Mouse (Mus musculus): Measurements from ENCODE around the gene Cfap69. TPM values are rescaled to one million over a fixed set of nuclear protein-coding genes. Genes with fewer than 3 reads are reported as not detected.
"Not testable (repeated sequence)": the region's sequence is repeated elsewhere in the genome, so short reads cannot be mapped to it uniquely, and the experiment has no call there.

Cfap69 gene
- total RNA-seq (2021): 10 to 100 TPM; 13.3 to 15.0 TPM
- long read RNA-seq, experiment 1, full-length matches to known transcripts: 4 of 8 reads
- long read RNA-seq, experiment 1, partial matches to known transcripts: 2 of 8 reads
- long read RNA-seq, experiment 1, other reads (novel, unspliced or antisense): 2 of 8 reads
- long read RNA-seq, experiment 2, full-length matches to known transcripts: 7 of 11 reads
- long read RNA-seq, experiment 2, partial matches to known transcripts: 1 of 11 reads
- long read RNA-seq, experiment 2, other reads (novel, unspliced or antisense): 3 of 11 reads

DNA sequence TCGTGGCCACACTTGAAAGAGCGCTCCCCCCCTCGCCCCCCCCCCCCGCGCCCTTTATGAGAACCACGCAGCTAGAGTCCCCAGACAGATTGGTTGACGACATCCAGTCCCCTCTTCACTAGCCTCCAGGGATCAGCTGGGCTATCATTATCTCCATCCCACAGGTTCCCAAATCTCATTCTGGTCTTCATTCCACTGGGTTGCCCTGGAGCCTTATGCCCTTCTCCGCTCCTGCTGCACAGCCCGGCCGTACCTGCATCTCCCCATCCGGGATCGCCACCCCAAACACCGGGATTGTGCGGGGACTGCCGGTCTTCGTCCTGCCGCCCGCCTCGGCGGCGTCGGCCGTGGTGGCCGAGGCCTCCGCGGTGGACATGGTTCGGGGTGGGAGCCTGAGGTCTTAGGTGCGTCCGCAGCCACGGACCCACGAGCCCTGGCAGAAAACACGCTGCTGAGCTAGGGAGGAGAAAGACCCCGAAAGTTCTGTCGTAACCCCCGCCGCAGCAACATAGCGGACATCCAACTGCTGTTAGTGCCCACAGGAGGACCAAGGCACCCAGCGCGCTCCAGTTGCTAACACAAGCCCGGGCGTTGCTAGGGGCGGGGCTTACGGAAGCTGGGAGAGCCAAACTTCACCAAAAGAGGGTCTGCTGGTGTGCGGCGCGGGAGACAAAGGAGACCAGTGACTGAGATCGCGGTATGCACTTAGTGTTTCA, at the start of gene Cfap69:
TSS of gene Cfap69 (minus strand) at position 585 of the 716 bp plus-strand sequence.
- peak; percentile 82 to 89 for DNase-seq (ENCODE audit: low spot score in 2 of 2)

DNA sequence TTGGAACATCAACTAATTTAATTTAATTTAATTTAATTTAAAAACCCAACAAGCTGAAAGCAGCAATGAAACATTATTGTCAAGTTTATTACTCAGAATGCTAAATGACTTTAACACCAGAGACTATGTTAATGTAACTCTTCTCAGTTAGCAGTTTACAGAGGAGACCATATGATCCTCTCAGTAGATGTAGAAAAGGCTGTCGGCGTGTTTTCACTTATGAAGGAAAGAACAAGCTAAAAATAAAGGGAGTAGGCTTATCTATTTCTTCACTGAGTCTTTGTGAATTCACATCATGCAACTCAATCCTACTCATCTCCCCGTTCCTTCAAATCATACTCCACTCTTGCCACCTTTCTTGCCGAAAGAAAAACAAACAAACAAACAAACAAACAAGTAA, 47.0 kb upstream of the Cfap69 start:
- no peak for DNase-seq (ENCODE audit: low spot score in 2 of 2)

- no peak for DNase-seq (ENCODE audit: low spot score in 2 of 2)
Measured at GRCm38 (mm10) chr5:5707341-5708278, 43.6 kb upstream of the Cfap69 start.

- DNase-seq (ENCODE audit: low spot score in 2 of 2): no peak
Measured at GRCm38 (mm10) chr5:5705019-5705418, 41.0 kb upstream of the Cfap69 start.

- no peak for DNase-seq (ENCODE audit: low spot score in 2 of 2)
Measured at GRCm38 (mm10) chr5:5700386-5700785, 36.3 kb upstream of the Cfap69 start.

DNA sequence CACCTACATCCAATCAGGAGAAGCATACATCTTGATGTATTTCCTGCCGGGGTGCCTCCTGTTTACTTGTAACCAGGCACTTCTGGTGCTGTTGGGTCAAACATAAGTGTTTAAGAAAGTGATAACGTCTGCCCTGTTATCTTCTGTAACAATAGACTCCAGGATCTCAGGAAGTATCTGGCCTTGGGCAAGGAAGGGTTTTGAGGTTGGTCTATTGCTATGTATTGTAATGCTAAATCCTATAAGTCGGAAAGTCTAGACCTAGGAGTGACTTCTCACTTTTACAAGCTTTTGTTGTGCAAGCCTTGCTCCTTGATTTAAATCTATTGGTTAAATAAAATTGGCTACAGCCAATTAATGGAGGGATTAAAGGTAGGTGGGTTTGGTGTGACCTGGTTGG, 34.8 kb upstream of the Cfap69 start:
- no peak for DNase-seq (ENCODE audit: low spot score in 2 of 2)

GRCm38 (mm10) chr5:5695401-5695942, 31.4 kb upstream of the Cfap69 start:
- DNase-seq (ENCODE audit: low spot score in 2 of 2): no peak

- DNase-seq (ENCODE audit: low spot score in 2 of 2): peak; percentile 8 to 11
Measured at GRCm38 (mm10) chr5:5693956-5694653, 30.1 kb upstream of the Cfap69 start, which contains the start of gene Steap2. TSS of gene Steap2 (minus strand) at chr5:5694578.

- DNase-seq (ENCODE audit: low spot score in 2 of 2): no peak
Measured at GRCm38 (mm10) chr5:5693541-5693955, 29.5 kb upstream of the Cfap69 start.

DNA sequence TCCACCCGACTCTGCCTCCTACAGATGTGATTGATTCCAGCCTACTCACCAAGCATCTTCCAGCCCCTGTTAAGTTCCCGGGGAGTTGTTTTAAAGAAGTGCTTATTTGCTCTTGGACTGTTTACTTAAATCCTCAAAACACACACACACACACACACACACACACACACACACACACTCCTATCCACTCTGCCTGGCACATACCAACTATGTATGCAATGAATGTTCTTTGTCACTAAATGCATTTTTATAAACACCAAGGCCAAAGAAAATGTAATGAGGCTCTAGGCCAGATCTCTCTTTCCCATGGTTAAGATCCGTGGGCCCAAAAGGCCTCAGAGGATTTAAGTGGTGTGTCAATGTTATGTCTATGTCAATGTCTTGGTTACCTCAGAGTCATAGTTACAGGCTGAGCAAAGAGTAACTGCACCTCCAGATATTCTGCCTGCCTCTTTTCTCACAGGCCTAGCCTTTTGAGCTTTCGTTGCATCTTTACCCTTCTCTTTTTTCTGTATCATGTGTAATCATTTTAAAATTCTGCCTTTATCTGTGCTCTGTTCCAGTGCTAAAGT, 28.2 kb upstream of the Cfap69 start:
- DNase-seq (ENCODE audit: low spot score in 2 of 2): no peak

DNA sequence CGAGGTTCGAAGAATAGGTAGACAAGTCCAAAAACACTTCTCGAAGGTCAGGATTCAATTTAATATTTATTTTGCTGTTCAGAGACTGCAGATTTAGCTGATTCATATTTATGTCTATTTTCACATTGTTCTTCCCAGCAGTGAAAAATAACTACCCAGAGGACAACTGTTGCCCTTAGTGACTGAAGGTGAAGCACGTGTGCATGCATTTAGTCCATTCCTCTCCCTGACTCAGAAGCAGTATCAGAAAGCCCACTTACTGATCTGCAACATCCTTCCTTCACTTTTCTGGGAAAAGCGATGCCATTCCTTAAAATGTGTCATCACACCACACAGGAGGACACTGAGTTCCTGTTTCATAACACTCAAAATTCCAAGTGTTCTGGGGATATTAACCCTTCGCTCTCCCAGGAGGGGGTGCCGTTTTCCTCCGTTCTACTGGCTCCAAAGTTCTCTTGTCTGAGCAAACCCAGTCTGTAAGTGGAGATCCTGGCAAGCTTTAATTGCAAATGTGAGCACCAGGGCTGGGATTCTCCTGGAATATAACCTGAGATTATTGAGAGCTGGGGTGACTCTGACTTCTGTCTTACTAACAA, 25.0 kb upstream of the Cfap69 start:
- no peak for DNase-seq (ENCODE audit: low spot score in 2 of 2)

GRCm38 (mm10) chr5:5688228-5688627, 24.2 kb upstream of the Cfap69 start:
- no peak for DNase-seq (ENCODE audit: low spot score in 2 of 2)

DNA sequence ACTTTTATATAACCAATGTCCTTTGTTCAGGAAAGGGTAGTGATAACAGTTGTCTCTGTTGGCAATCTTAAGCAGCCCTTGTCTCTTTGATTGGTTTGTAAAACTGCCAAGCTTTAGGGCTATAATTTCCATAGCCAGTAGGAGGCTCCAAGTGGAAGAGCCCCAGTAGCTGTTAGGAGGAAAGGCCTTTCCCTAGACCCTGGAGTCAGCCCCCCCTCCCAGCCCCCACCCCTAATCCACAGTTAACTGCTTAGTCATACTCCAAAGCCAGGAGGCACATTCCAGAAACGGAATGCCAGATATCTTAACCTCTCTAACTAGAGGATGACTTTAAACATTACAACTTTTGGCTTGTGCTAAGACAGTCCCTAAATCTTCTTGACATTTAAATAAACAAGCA, 22.9 kb upstream of the Cfap69 start:
- DNase-seq (ENCODE audit: low spot score in 2 of 2): no peak

GRCm38 (mm10) chr5:5684946-5685345, 20.9 kb upstream of the Cfap69 start:
- not testable (repeated sequence) for DNase-seq (ENCODE audit: low spot score in 2 of 2)

- DNase-seq (ENCODE audit: low spot score in 2 of 2): no peak
Measured at GRCm38 (mm10) chr5:5683292-5683691, 19.3 kb upstream of the Cfap69 start.

GRCm38 (mm10) chr5:5679459-5679858, 15.4 kb upstream of the Cfap69 start:
- DNase-seq (ENCODE audit: low spot score in 2 of 2): no peak

DNA sequence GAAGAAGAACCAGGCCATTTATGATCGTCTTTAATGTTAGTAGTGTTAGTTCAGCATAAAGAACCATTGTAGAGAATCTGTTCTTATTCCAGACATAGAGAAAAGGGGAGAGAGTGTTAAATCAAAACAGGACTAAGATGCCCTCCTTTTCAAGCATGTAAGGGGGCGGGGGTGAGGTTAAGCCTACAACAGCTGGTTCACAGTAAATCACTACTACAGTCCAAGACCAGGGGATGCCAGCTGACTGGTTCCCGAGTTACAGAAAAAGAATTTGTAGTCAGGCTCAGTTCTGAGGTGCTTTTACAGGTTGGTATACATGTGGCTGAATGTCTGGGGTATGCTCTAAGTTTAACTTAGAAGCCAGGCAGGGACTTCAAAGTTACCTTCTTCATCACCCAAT, 12.0 kb upstream of the Cfap69 start:
- DNase-seq (ENCODE audit: low spot score in 2 of 2): no peak

DNA sequence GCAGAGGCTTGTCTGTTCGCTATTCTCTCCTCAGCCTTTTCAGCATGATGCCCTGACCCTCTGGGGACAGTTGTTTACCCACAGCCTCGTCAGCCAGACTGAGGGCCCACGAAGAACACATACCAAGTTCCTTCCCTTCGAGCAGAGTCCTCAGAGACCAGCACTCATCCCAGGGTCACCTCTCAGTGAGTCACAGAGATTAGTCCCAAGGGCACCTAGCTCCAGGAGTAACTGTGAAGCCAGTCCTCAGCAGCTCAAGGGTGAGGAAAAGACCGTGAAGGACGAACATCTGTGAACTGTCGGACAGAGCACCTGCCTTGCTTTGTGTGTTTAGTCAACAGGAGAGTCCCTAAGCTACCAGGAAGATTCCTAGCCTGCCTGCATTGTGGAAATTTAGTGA, 4.9 kb upstream of the Cfap69 start:
- no peak for DNase-seq (ENCODE audit: low spot score in 2 of 2)

DNA sequence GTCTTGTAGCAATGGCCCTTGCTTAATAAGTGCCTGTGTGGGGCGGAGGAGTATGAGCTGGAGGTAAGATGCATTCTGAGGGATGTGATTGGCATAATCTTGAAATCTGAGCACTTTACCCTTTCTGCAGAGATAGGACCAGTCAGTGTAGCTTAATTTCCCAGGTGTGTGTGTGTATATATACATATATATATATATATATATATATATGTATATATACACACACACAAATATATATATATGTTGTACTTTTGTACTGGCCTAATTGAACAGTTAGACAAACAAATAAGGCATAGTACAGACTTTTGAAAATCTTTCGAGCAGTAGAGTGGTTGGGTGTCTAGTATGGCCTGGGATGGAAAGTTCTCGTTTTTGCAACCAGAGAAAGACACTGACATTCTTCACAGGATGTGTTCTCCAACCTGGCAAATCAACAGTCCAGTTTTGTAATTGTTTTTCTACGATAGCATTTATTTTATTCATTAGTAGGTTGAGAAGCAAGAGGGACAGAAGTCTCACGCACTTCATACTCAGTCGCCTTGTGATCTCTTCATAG, 410 bp upstream of the Cfap69 start:
- DNase-seq (ENCODE audit: low spot score in 2 of 2): no peak

- DNase-seq (ENCODE audit: low spot score in 2 of 2): no peak
Measured at GRCm38 (mm10) chr5:5663057-5663456, 982 bp downstream of the Cfap69 start.
